Mouse (Mus musculus) forebrain, embryonic 15.5 days (tissue): ENCODE measurements around the gene Samd1. TPM values are rescaled to one million over a fixed set of nuclear protein-coding genes. Genes with fewer than 3 reads are reported as not detected.

Experiments
- ATAC-seq: fragments of 200-750 bp; cut with Nextera tagmentation; replicated peaks from 2 replicates; pipeline ENCODE4 v1.8.0; 2017; ENCODE audit warnings: mild to moderate bottlenecking, moderate TSS enrichment, moderate library complexity
- H3K27ac ChIP-seq: fragments of 300-500 bp; sonication (generic); replicated peaks from 2 replicates; pipeline ENCODE4 v1.5.1; 2015; ENCODE audit warnings: mild to moderate bottlenecking, inconsistent platforms
- H3K27me3 ChIP-seq: fragments of 300-500 bp; sonication (generic); 2 replicates; pipeline ENCODE4 v1.6.1; 2015; ENCODE audit warnings: inconsistent platforms
- H3K36me3 ChIP-seq: fragments of 300-500 bp; sonication (generic); 2 replicates; pipeline ENCODE4 v1.6.1; 2015; ENCODE audit warnings: mild to moderate bottlenecking, inconsistent platforms
- H3K4me1 ChIP-seq: fragments of 300-500 bp; sonication (generic); 2 replicates; pipeline ENCODE4 v1.6.1; 2015; ENCODE audit warnings: inconsistent platforms
- H3K4me2 ChIP-seq: fragments of 300-500 bp; sonication (generic); replicated peaks from 2 replicates; pipeline ENCODE4 v1.6.1; 2015; ENCODE audit warnings: mild to moderate bottlenecking, inconsistent platforms
- H3K4me3 ChIP-seq: fragments of 300-500 bp; sonication (generic); 2 replicates; pipeline ENCODE4 v1.5.1; 2015; ENCODE audit warnings: mild to moderate bottlenecking, inconsistent platforms
- H3K9ac ChIP-seq: fragments of 300-500 bp; sonication (generic); replicated peaks from 2 replicates; pipeline ENCODE4 v1.6.1; 2015; ENCODE audit warnings: mild to moderate bottlenecking, inconsistent platforms
- H3K9me3 ChIP-seq: fragments of 300-500 bp; sonication (generic); 2 replicates; pipeline ENCODE4 v1.6.1; 2016; ENCODE audit warnings: inconsistent platforms
- WGBS: fragments of 180-500 bp; shearing (Covaris S2); methylation state at CpG from one replicate; pipeline ENCODE4 v1.1.7; 2015; ENCODE audit warnings: mixed read lengths; 5-methylcytosine and 5-hydroxymethylcytosine counted together
- microRNA counts: library from miRNA; unstranded; fragments of <30 nt; microRNA quantifications from one replicate; lab custom pipeline; 2016
- microRNA-seq: library from miRNA; unstranded; fragments of <30 nt; microRNA quantifications from one replicate; pipeline ENCODE4, GENCODE M21; 2016
- polyA plus RNA-seq: library from polyadenylated mRNA; unstranded; fragments of >200 nt; fragmentation: Nextera tagmentation; extraction: Ambion mirVana; gene quantifications from 2 replicates; pipeline ENCODE4 v1.2.1, GENCODE M21; 2015

Samd1 gene
- polyA plus RNA-seq, 1 experiment from 2014 or later, result 8.5 TPM

GRCm38 (mm10) chr8:84044103-84044502 is 46.6 kb downstream of the Samd1 start:
- H3K9me3 ChIP-seq, result no peaks in the 10 kb centered on the region
- ATAC-seq, result no peak
- 2% methylated on average over 7 of the region's 7 CpGs for WGBS
- no peaks in the 10 kb centered on the region for H3K36me3 ChIP-seq
- H3K4me3 ChIP-seq, result no peak overlapping the region
- peaks cover 50% of the 10 kb centered on the region for H3K27me3 ChIP-seq
- no peak overlapping the region for H3K9ac ChIP-seq
- no peak overlapping the region for H3K27ac ChIP-seq
- H3K4me2 ChIP-seq, result no peak overlapping the region
- peaks cover 17% of the 10 kb centered on the region for H3K4me1 ChIP-seq

GRCm38 (mm10) chr8:84044900-84045299 is 47.4 kb downstream of the Samd1 start, which contains the start of gene Rln3:
Gene Rln3, minus strand, starts transcription at chr8:84045000.
- Histone ChIP-seq H3K4me3 (no peak within 1 kb of the TSS), H3K27ac (no peak within 1 kb of the TSS), H3K9me3 (no peaks in the 10 kb centered on the region), H3K36me3 (no peaks in the 10 kb centered on the region), H3K27me3 (peaks cover 50% of the 10 kb centered on the region), H3K4me2 (no peak within 1 kb of the TSS), H3K4me1 (peaks cover 17% of the 10 kb centered on the region), H3K9ac (no peak within 1 kb of the TSS)
- no peak for ATAC-seq
- 12% methylated on average over 9 of the region's 9 CpGs for WGBS

- Histone ChIP-seq H3K4me2 (no peak overlapping the region), H3K4me3 (no peak overlapping the region), H3K9ac (no peak overlapping the region), H3K36me3 (no peaks in the 10 kb centered on the region), H3K27me3 (peaks cover 42% of the 10 kb centered on the region), H3K27ac (no peak overlapping the region), H3K9me3 (no peaks in the 10 kb centered on the region), H3K4me1 (peaks cover 17% of the 10 kb centered on the region)
- ATAC-seq, result no peak
- WGBS, result 77% methylated on average over 3 of the region's 3 CpGs
These were observed 49.0 kb downstream of the Samd1 start for GRCm38 (mm10) chr8:84046505-84046904.

GRCm38 (mm10) chr8:84048171-84048570 is 50.7 kb downstream of the Samd1 start:
- H3K27me3 ChIP-seq, result peaks cover 27% of the 10 kb centered on the region
- no peak for ATAC-seq
- WGBS, result 83% methylated on average over 5 of the region's 5 CpGs
- H3K36me3 ChIP-seq, result no peaks in the 10 kb centered on the region
- H3K4me1 ChIP-seq, result 0 out of 2 replicates have a peak, but pooled peaks cover 3% of the 10 kb centered on the region
- H3K4me3 ChIP-seq, result no peak overlapping the region
- H3K9me3 ChIP-seq, result no peaks in the 10 kb centered on the region
- H3K27ac ChIP-seq, result no peak overlapping the region
- no peak overlapping the region for H3K4me2 ChIP-seq
- no peak overlapping the region for H3K9ac ChIP-seq

MicroRNAs encoded within 50 kb of the gene (microRNA counts, 519-probe panel; counts per million panel counts)
- not detected for microRNA mmu-miR-1199 (lab: Ali Mortazavi, UCI)

Small RNA genes within 50 kb of the gene (microRNA-seq; reads per million reads assigned to microRNA genes)
- gene Mir1199 (not detected), gene Mir8111 (1.5 reads per million)

Other genes with a start within 250 kb of the Samd1 start
- 56.2 and 57.0 TPM in 2 replicates for gene Adgrl1, start 97.6 kb upstream of the Samd1 start, polyA plus RNA-seq
- gene Gm10644, start 42.5 kb upstream of the Samd1 start, polyA plus RNA-seq, result 0.74 and 0.95 TPM in 2 replicates
- 20.7 and 22.2 TPM in 2 replicates for gene Asf1b, start 42.2 kb upstream of the Samd1 start, polyA plus RNA-seq
- gene Prkaca, start 24.7 kb upstream of the Samd1 start, polyA plus RNA-seq, result 169 and 178 TPM in 2 replicates
- 1.4 TPM in 2 replicates for gene 1700067K01Rik, start 3.8 kb downstream of the Samd1 start, polyA plus RNA-seq
- gene 2210011C24Rik, start 14.5 kb downstream of the Samd1 start, polyA plus RNA-seq, result not detected in 2 replicates
- gene Palm3, start 23.8 kb downstream of the Samd1 start, polyA plus RNA-seq, result 0.94 and 2.6 TPM in 2 replicates
- gene Il27ra, start 44.9 kb downstream of the Samd1 start, polyA plus RNA-seq, result 0.41 and 0.68 TPM in 2 replicates
- not detected in 2 replicates for gene Rln3, start 47.3 kb downstream of the Samd1 start, polyA plus RNA-seq
- 1.2 and 1.3 TPM in 2 replicates for gene Gm10643, start 67.5 kb downstream of the Samd1 start, polyA plus RNA-seq
- 9.1 and 9.5 TPM in 2 replicates for gene Rfx1, start 69.2 kb downstream of the Samd1 start, polyA plus RNA-seq
- gene Dcaf15, start 107.1 kb downstream of the Samd1 start, polyA plus RNA-seq, result 17.8 and 19.3 TPM in 2 replicates
- gene Podnl1, start 128.3 kb downstream of the Samd1 start, polyA plus RNA-seq, result 0.32 TPM in 2 replicates
- gene Cc2d1a, start 150.3 kb downstream of the Samd1 start, polyA plus RNA-seq, result 32.4 and 34.8 TPM in 2 replicates
- gene 4930432K21Rik, start 150.4 kb downstream of the Samd1 start, polyA plus RNA-seq, result 2.4 and 2.7 TPM in 2 replicates
- gene Nanos3, start 187.5 kb downstream of the Samd1 start, polyA plus RNA-seq, result 6.2 and 7.1 TPM in 2 replicates
- gene Zswim4, start 239.4 kb downstream of the Samd1 start, polyA plus RNA-seq, result 41.1 and 42.8 TPM in 2 replicates